Mouse (Mus musculus) lung, adult 2 months (tissue): ENCODE data around the gene March7.

Experiments used
- CTCF ChIP-seq: fragments of 200-500 bp; IDR thresholded peaks from 2 replicates; pipeline ENCODE4 v1.5.1; 2011; ENCODE audit warnings: mild to moderate bottlenecking, low read length, control low read depth; ENCODE audit not compliant: insufficient read depth
- POLR2A ChIP-seq: fragments of 200-500 bp; IDR thresholded peaks from 2 replicates; pipeline ENCODE4 v1.6.1; 2011; ENCODE audit warnings: low read depth, mild to moderate bottlenecking, control low read depth, low read length, borderline replicate concordance; ENCODE audit errors: extremely low read depth

- TF ChIP-seq CTCF (no peak), POLR2A (no peak)
These were observed 72.9 kb downstream of the March7 start for GRCm38 (mm10) chr2:60282625-60283024.
